Mouse (Mus musculus) embryonic facial prominence, embryonic 13.5 days (tissue): ENCODE results near the gene Ror1. TPM values are rescaled to one million over a fixed set of nuclear protein-coding genes. Genes with fewer than 3 reads are reported as not detected.

ENCODE experiments used
- ATAC-seq: fragments of 200-750 bp; cut with Nextera tagmentation; 2 replicates; pipeline ENCODE4 v1.8.0; 2017; ENCODE audit warnings: low read depth; ENCODE audit not compliant: insufficient number of reproducible peaks, insufficient read depth, low FRiP score, low TSS enrichment
- H3K27ac ChIP-seq: fragments of 300-500 bp; sonication (generic); 2 replicates; pipeline ENCODE4 v1.5.1; 2015; ENCODE audit warnings: moderate library complexity, mild to moderate bottlenecking, inconsistent platforms
- H3K27me3 ChIP-seq: fragments of 300-500 bp; sonication (generic); 2 replicates; pipeline ENCODE4 v1.6.1; 2015; ENCODE audit warnings: mild to moderate bottlenecking, inconsistent platforms
- H3K36me3 ChIP-seq: fragments of 300-500 bp; sonication (generic); 2 replicates; pipeline ENCODE4 v1.6.1; 2015; ENCODE audit warnings: mild to moderate bottlenecking, inconsistent platforms
- H3K4me1 ChIP-seq: fragments of 300-500 bp; sonication (generic); 2 replicates; pipeline ENCODE4 v1.6.1; 2015; ENCODE audit warnings: inconsistent platforms
- H3K4me2 ChIP-seq: fragments of 300-500 bp; sonication (generic); 2 replicates; pipeline ENCODE4 v1.6.1; 2015; ENCODE audit warnings: moderate library complexity, mild to moderate bottlenecking, inconsistent platforms
- H3K4me3 ChIP-seq: fragments of 300-500 bp; sonication (generic); 2 replicates; pipeline ENCODE4 v1.5.1; 2015; ENCODE audit warnings: mild to moderate bottlenecking, inconsistent platforms
- H3K9ac ChIP-seq: fragments of 300-500 bp; sonication (generic); 2 replicates; pipeline ENCODE4 v1.6.1; 2015; ENCODE audit warnings: mild to moderate bottlenecking, inconsistent platforms
- H3K9me3 ChIP-seq: fragments of 300-500 bp; sonication (generic); 2 replicates; pipeline ENCODE4 v1.6.1; 2016; ENCODE audit warnings: inconsistent platforms
- WGBS: fragments of 180-500 bp; shearing (Covaris S2); methylation state at CpG from one replicate; pipeline ENCODE4 v1.1.7; 2015; ENCODE audit warnings: mixed read lengths; 5-methylcytosine and 5-hydroxymethylcytosine counted together
- polyA plus RNA-seq: library from polyadenylated mRNA; unstranded; fragments of >200 nt; fragmentation: Nextera tagmentation; extraction: Ambion mirVana; gene quantifications from 2 replicates; pipeline ENCODE4 v1.2.1, GENCODE M21; 2015

Gene Ror1
- polyA plus RNA-seq, 1 experiment from 2014 or later: 10.7 TPM

GRCm38 (mm10) chr4:100219026-100219425 is 123.4 kb downstream of the Ror1 start:
- Histone ChIP-seq H3K4me3 (no peak overlapping the region), H3K27me3 (no peaks in the 10 kb centered on the region), H3K36me3 (no peaks in the 10 kb centered on the region), H3K9ac (no peak overlapping the region), H3K27ac (no peak overlapping the region), H3K4me2 (no peak overlapping the region), H3K4me1 (peaks cover 16% of the 10 kb centered on the region), H3K9me3 (no peaks in the 10 kb centered on the region)
- ATAC-seq: no peak
- WGBS: 57% methylated on average over 4 of the region's 4 CpGs

- no peaks in the 10 kb centered on the region for H3K36me3 ChIP-seq
- no peak for ATAC-seq
- WGBS: 73% methylated on average over 4 of the region's 4 CpGs
- no peak overlapping the region for H3K27ac ChIP-seq
- no peaks in the 10 kb centered on the region for H3K9me3 ChIP-seq
- H3K4me1 ChIP-seq: peaks cover 16% of the 10 kb centered on the region
- no peak overlapping the region for H3K4me2 ChIP-seq
- H3K4me3 ChIP-seq: no peak overlapping the region
- H3K27me3 ChIP-seq: no peaks in the 10 kb centered on the region
- no peak overlapping the region for H3K9ac ChIP-seq
These were observed 124.0 kb downstream of the Ror1 start for GRCm38 (mm10) chr4:100219599-100219998.

GRCm38 (mm10) chr4:100221978-100222737 is 126.6 kb downstream of the Ror1 start:
- H3K27me3 ChIP-seq: no peaks in the 10 kb centered on the region
- no peak overlapping the region for H3K27ac ChIP-seq
- H3K4me1 ChIP-seq: peaks cover 24% of the 10 kb centered on the region
- H3K4me2 ChIP-seq: no peak overlapping the region
- no peaks in the 10 kb centered on the region for H3K36me3 ChIP-seq
- H3K9ac ChIP-seq: no peak overlapping the region
- H3K4me3 ChIP-seq: no peak overlapping the region
- H3K9me3 ChIP-seq: no peaks in the 10 kb centered on the region
- ATAC-seq: no peak
- 69% methylated on average over 13 of the region's 13 CpGs for WGBS

- Histone ChIP-seq H3K9ac (no peak overlapping the region), H3K27me3 (no peaks in the 10 kb centered on the region), H3K27ac (no peak overlapping the region), H3K4me1 (peaks cover 24% of the 10 kb centered on the region), H3K4me2 (no peak overlapping the region), H3K9me3 (no peaks in the 10 kb centered on the region), H3K4me3 (no peak overlapping the region), H3K36me3 (no peaks in the 10 kb centered on the region)
- ATAC-seq: no peak
- WGBS: 48% methylated on average over 1 of the region's 1 CpGs
These were observed 127.9 kb downstream of the Ror1 start for GRCm38 (mm10) chr4:100223532-100223931.

- 85% methylated on average over 3 of the region's 3 CpGs for WGBS
- Histone ChIP-seq H3K9ac (no peak overlapping the region), H3K27ac (no peak overlapping the region), H3K4me3 (no peak overlapping the region), H3K27me3 (no peaks in the 10 kb centered on the region), H3K4me1 (peaks cover 20% of the 10 kb centered on the region), H3K4me2 (no peak overlapping the region), H3K9me3 (no peaks in the 10 kb centered on the region), H3K36me3 (no peaks in the 10 kb centered on the region)
- no peak for ATAC-seq
These were observed 128.4 kb downstream of the Ror1 start for GRCm38 (mm10) chr4:100223965-100224364.

- no peak for ATAC-seq
- Histone ChIP-seq H3K27ac (no peak overlapping the region), H3K9me3 (no peaks in the 10 kb centered on the region), H3K36me3 (no peaks in the 10 kb centered on the region), H3K9ac (no peak overlapping the region), H3K4me2 (no peak overlapping the region), H3K27me3 (no peaks in the 10 kb centered on the region), H3K4me3 (no peak overlapping the region), H3K4me1 (peaks cover 20% of the 10 kb centered on the region)
- WGBS: 67% methylated on average over 4 of the region's 4 CpGs
These were observed 131.0 kb downstream of the Ror1 start for GRCm38 (mm10) chr4:100226619-100227018.

- H3K27me3 ChIP-seq: no peaks in the 10 kb centered on the region
- no peak overlapping the region for H3K9ac ChIP-seq
- ATAC-seq: no peak
- WGBS: 80% methylated on average over 3 of the region's 3 CpGs
- no peak overlapping the region for H3K27ac ChIP-seq
- H3K36me3 ChIP-seq: no peaks in the 10 kb centered on the region
- H3K4me1 ChIP-seq: peaks cover 17% of the 10 kb centered on the region
- H3K4me2 ChIP-seq: no peak overlapping the region
- H3K9me3 ChIP-seq: no peaks in the 10 kb centered on the region
- no peak overlapping the region for H3K4me3 ChIP-seq
These were observed 132.5 kb downstream of the Ror1 start for GRCm38 (mm10) chr4:100228106-100228505.

GRCm38 (mm10) chr4:100230245-100230644 is 134.7 kb downstream of the Ror1 start:
- H3K36me3 ChIP-seq: no peaks in the 10 kb centered on the region
- 70% methylated on average over 5 of the region's 5 CpGs for WGBS
- no peaks in the 10 kb centered on the region for H3K9me3 ChIP-seq
- no peak overlapping the region for H3K27ac ChIP-seq
- no peak overlapping the region for H3K4me2 ChIP-seq
- H3K4me1 ChIP-seq: peaks cover 14% of the 10 kb centered on the region
- no peak overlapping the region for H3K4me3 ChIP-seq
- ATAC-seq: no peak
- no peaks in the 10 kb centered on the region for H3K27me3 ChIP-seq
- no peak overlapping the region for H3K9ac ChIP-seq

- no peak for ATAC-seq
- Histone ChIP-seq H3K36me3 (no peaks in the 10 kb centered on the region), H3K4me2 (no peak overlapping the region), H3K4me3 (no peak overlapping the region), H3K9ac (no peak overlapping the region), H3K4me1 (peaks cover 15% of the 10 kb centered on the region), H3K27me3 (no peaks in the 10 kb centered on the region), H3K9me3 (no peaks in the 10 kb centered on the region), H3K27ac (no peak overlapping the region)
- WGBS: 85% methylated on average over 2 of the region's 2 CpGs
These were observed 135.4 kb downstream of the Ror1 start for GRCm38 (mm10) chr4:100230963-100231362.

- WGBS: 90% methylated on average over 3 of the region's 3 CpGs
- ATAC-seq: no peak
- no peak overlapping the region for H3K9ac ChIP-seq
- H3K27ac ChIP-seq: no peak overlapping the region
- H3K27me3 ChIP-seq: no peaks in the 10 kb centered on the region
- H3K9me3 ChIP-seq: no peaks in the 10 kb centered on the region
- peaks cover 14% of the 10 kb centered on the region for H3K4me1 ChIP-seq
- no peaks in the 10 kb centered on the region for H3K36me3 ChIP-seq
- H3K4me3 ChIP-seq: no peak overlapping the region
- no peak overlapping the region for H3K4me2 ChIP-seq
These were observed 136.3 kb downstream of the Ror1 start for GRCm38 (mm10) chr4:100231906-100232305.

GRCm38 (mm10) chr4:100232541-100232940 is 136.9 kb downstream of the Ror1 start:
- H3K9me3 ChIP-seq: no peaks in the 10 kb centered on the region
- no peaks in the 10 kb centered on the region for H3K27me3 ChIP-seq
- H3K36me3 ChIP-seq: no peaks in the 10 kb centered on the region
- no peak overlapping the region for H3K4me2 ChIP-seq
- no peak overlapping the region for H3K9ac ChIP-seq
- 87% methylated on average over 7 of the region's 7 CpGs for WGBS
- no peak overlapping the region for H3K27ac ChIP-seq
- H3K4me1 ChIP-seq: peaks cover 19% of the 10 kb centered on the region
- no peak overlapping the region for H3K4me3 ChIP-seq
- no peak for ATAC-seq

- H3K4me2 ChIP-seq: no peak overlapping the region
- 92% methylated on average over 10 of the region's 10 CpGs for WGBS
- no peaks in the 10 kb centered on the region for H3K9me3 ChIP-seq
- no peak for ATAC-seq
- H3K36me3 ChIP-seq: no peaks in the 10 kb centered on the region
- H3K9ac ChIP-seq: no peak overlapping the region
- no peak overlapping the region for H3K27ac ChIP-seq
- H3K4me1 ChIP-seq: peaks cover 19% of the 10 kb centered on the region
- no peak overlapping the region for H3K4me3 ChIP-seq
- H3K27me3 ChIP-seq: no peaks in the 10 kb centered on the region
These were observed 138.2 kb downstream of the Ror1 start for GRCm38 (mm10) chr4:100233770-100234169.
